Mouse (Mus musculus): Measurements from ENCODE around the gene Cul9. TPM values are rescaled to one million over a fixed set of nuclear protein-coding genes. Genes with fewer than 3 reads are reported as not detected.

The Cul9 gene
- total and polyA plus RNA-seq, 2 experiments from 2014 or later = 13.7 to 44.4 TPM

- Histone ChIP-seq H3K36me3 (ENCODE audit: insufficient read depth) (peaks cover 62% of the 10 kb centered on the region), H3K4me3 (ENCODE audit: low read depth, low read length) (no peak overlapping the region), H3K9ac (no peak overlapping the region), H3K4me1 (ENCODE audit: insufficient read depth) (no peaks in the 10 kb centered on the region), H3K9me3 (ENCODE audit: low read length) (no peaks in the 10 kb centered on the region), H3K4me2 (ENCODE audit: low read depth) (no peak overlapping the region), H3K27me3 (ENCODE audit: insufficient read depth, low read length) (no peaks in the 10 kb centered on the region), H3K27ac (ENCODE audit: low read depth, low read length) (no peak overlapping the region)
- WGBS = 91% methylated on average over 10 of the region's 10 CpGs
- DNase-seq (no peak), ATAC-seq (no peak)
- no peak for TF ChIP-seq CTCF (IDR thresholded peaks at IDR 0.05; ENCODE audit: low read depth)
Measured at GRCm38 (mm10) chr17:46525065-46525464, 21.1 kb downstream of the Cul9 start.

- H3K9me3 ChIP-seq (ENCODE audit: low read length) = no peaks in the 10 kb centered on the region
- DNase-seq (no peak), ATAC-seq (peak; percentile 42; the same call in 1 of the 2 replicates)
- 35% methylated on average over 24 of the region's 24 CpGs for WGBS
- peaks cover 60% of the 10 kb centered on the region for H3K36me3 ChIP-seq (ENCODE audit: insufficient read depth)
- H3K27ac ChIP-seq (ENCODE audit: low read depth, low read length) = no peak overlapping the region
- no peak overlapping the region for H3K9ac ChIP-seq
- H3K4me3 ChIP-seq (ENCODE audit: low read depth, low read length) = no peak overlapping the region
- no peaks in the 10 kb centered on the region for H3K27me3 ChIP-seq (ENCODE audit: insufficient read depth, low read length)
- no peak overlapping the region for H3K4me2 ChIP-seq (ENCODE audit: low read depth)
- peak; percentile 36 for TF ChIP-seq CTCF (IDR thresholded peaks at IDR 0.05; ENCODE audit: low read depth)
- H3K4me1 ChIP-seq (ENCODE audit: insufficient read depth) = no peaks in the 10 kb centered on the region
Measured at GRCm38 (mm10) chr17:46521963-46522668, 24.1 kb downstream of the Cul9 start.

DNA sequence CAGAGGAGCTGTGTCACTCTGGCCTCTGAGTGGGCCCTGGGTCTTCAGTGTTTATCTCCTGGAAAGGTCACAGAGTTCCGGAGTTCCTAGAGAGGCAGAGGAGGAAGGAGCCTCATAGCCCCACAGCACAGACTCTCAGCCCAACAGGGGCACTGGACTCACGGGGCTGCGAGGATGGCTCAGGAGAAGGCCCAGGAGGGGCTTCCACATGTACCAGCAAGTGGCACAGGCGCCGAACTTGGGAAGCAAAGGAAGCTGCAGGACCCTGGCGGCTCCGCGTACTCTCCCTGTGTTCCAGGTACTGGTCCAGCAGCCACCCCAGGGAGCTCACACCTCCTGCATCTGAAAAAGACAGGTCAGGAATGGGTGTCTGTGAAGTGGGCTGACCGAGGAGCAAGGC lies 25.0 kb downstream of the Cul9 start:
- Histone ChIP-seq H3K27ac (ENCODE audit: low read depth, low read length) (no peak overlapping the region), H3K9me3 (ENCODE audit: low read length) (no peaks in the 10 kb centered on the region), H3K9ac (no peak overlapping the region), H3K4me2 (ENCODE audit: low read depth) (no peak overlapping the region), H3K27me3 (ENCODE audit: insufficient read depth, low read length) (no peaks in the 10 kb centered on the region), H3K4me1 (ENCODE audit: insufficient read depth) (no peaks in the 10 kb centered on the region), H3K36me3 (ENCODE audit: insufficient read depth) (peaks cover 55% of the 10 kb centered on the region), H3K4me3 (ENCODE audit: low read depth, low read length) (no peak overlapping the region)
- WGBS = 79% methylated on average over 9 of the region's 9 CpGs
- DNase-seq (no peak), ATAC-seq (no peak)
- TF ChIP-seq CTCF (IDR thresholded peaks at IDR 0.05; ENCODE audit: low read depth) = no peak

- no peak for ATAC-seq
- no peaks in the 10 kb centered on the region for H3K4me1 ChIP-seq (ENCODE audit: insufficient read depth)
- no peaks in the 10 kb centered on the region for H3K9me3 ChIP-seq (ENCODE audit: low read length)
- no peak overlapping the region for H3K4me3 ChIP-seq (ENCODE audit: low read depth, low read length)
- TF ChIP-seq CTCF (IDR thresholded peaks at IDR 0.05; ENCODE audit: low read depth) = no peak
- WGBS = 47% methylated on average over 25 of the region's 25 CpGs
- no peak for DNase-seq
- no peaks in the 10 kb centered on the region for H3K27me3 ChIP-seq (ENCODE audit: insufficient read depth, low read length)
- no peak overlapping the region for H3K4me2 ChIP-seq (ENCODE audit: low read depth)
- H3K9ac ChIP-seq = no peak overlapping the region
- H3K36me3 ChIP-seq (ENCODE audit: insufficient read depth) = peaks cover 48% of the 10 kb centered on the region
- H3K27ac ChIP-seq (ENCODE audit: low read depth, low read length) = no peak overlapping the region
Measured at GRCm38 (mm10) chr17:46520385-46520979, 25.7 kb downstream of the Cul9 start.

DNA sequence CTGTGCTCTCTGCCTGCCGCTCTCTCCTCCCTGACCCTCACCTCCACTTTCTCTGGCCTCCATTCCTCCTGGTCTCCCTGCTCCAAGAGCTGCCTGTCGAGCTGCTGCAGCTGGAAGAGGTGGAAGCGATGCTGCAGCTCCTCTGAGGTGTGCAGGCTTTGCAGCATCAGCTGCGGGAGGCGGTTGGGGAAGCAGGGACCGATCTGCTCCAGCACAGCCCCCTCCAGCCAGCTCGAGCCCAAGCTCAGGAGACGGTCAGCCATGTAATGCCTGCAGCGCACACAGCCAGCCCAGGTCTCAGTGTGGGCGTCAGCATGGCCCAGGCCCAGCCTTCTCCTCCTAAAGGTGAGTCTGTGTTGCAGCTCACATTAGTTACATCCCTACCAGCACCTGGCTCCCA lies 26.2 kb downstream of the Cul9 start:
- 59% methylated on average over 10 of the region's 10 CpGs for WGBS

DNA sequence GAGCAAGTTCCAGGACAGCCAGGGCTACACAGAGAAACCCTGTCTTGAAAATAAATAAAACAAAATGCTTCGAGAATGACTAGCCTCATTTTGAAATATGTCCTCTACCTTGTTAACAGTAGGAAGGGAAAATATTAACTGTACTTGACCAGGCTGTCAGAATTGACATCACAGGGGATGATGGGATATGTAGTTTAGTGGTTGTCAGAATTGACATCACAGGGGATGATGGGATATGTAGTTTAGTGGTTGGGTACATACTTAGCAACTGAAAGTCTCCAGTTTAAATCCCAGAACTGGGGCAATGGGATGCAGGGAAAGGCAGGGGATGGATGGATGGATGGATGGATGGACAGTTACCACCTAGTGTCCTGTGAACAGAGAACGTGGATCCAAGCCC lies 32.9 kb downstream of the Cul9 start:
- DNase-seq = no peak
- H3K4me2 ChIP-seq (ENCODE audit: low read depth) = no peak overlapping the region
- H3K27me3 ChIP-seq (ENCODE audit: insufficient read depth, low read length) = no peaks in the 10 kb centered on the region
- peak; percentile 71 for ATAC-seq
- 57% methylated on average over 2 of the region's 2 CpGs for WGBS
- H3K27ac ChIP-seq (ENCODE audit: low read depth, low read length) = no peak overlapping the region
- H3K4me1 ChIP-seq (ENCODE audit: insufficient read depth) = no peaks in the 10 kb centered on the region
- no peaks in the 10 kb centered on the region for H3K9me3 ChIP-seq (ENCODE audit: low read length)
- no peak overlapping the region for H3K4me3 ChIP-seq (ENCODE audit: low read depth, low read length)
- H3K36me3 ChIP-seq (ENCODE audit: insufficient read depth) = peaks cover 24% of the 10 kb centered on the region
- no peak for TF ChIP-seq CTCF (IDR thresholded peaks at IDR 0.05; ENCODE audit: low read depth)
- H3K9ac ChIP-seq = no peak overlapping the region

More for the DNA sequence above, 26.2 kb downstream of the Cul9 start:
- no peak overlapping the region for H3K9ac ChIP-seq
- no peaks in the 10 kb centered on the region for H3K4me1 ChIP-seq (ENCODE audit: insufficient read depth)
- H3K4me3 ChIP-seq (ENCODE audit: low read depth, low read length) = no peak overlapping the region
- no peak overlapping the region for H3K27ac ChIP-seq (ENCODE audit: low read depth, low read length)
- peaks cover 44% of the 10 kb centered on the region for H3K36me3 ChIP-seq (ENCODE audit: insufficient read depth)
- no peak overlapping the region for H3K4me2 ChIP-seq (ENCODE audit: low read depth)
- DNase-seq = no peak
- H3K9me3 ChIP-seq (ENCODE audit: low read length) = no peaks in the 10 kb centered on the region
- no peak for ATAC-seq
- no peaks in the 10 kb centered on the region for H3K27me3 ChIP-seq (ENCODE audit: insufficient read depth, low read length)
- TF ChIP-seq CTCF (IDR thresholded peaks at IDR 0.05; ENCODE audit: low read depth) = no peak

- 47% methylated on average over 11 of the region's 11 CpGs for WGBS
- Histone ChIP-seq H3K4me3 (ENCODE audit: low read depth, low read length) (no peak overlapping the region), H3K9me3 (ENCODE audit: low read length) (no peaks in the 10 kb centered on the region), H3K9ac (no peak overlapping the region), H3K4me2 (ENCODE audit: low read depth) (no peak overlapping the region), H3K27ac (ENCODE audit: low read depth, low read length) (no peak overlapping the region), H3K4me1 (ENCODE audit: insufficient read depth) (no peaks in the 10 kb centered on the region), H3K36me3 (ENCODE audit: insufficient read depth) (peaks cover 36% of the 10 kb centered on the region), H3K27me3 (ENCODE audit: insufficient read depth, low read length) (no peaks in the 10 kb centered on the region)
- DNase-seq (no peak), ATAC-seq (peak; percentile 62; the same call in 1 of the 2 replicates)
- peak; percentile 60 for TF ChIP-seq CTCF (IDR thresholded peaks at IDR 0.05; ENCODE audit: low read depth)
Measured at GRCm38 (mm10) chr17:46511059-46511710, 35.0 kb downstream of the Cul9 start.
